Mouse (Mus musculus) kidney, adult 2 months (tissue): ENCODE data around the gene Gria1.

Experiments used
- CTCF ChIP-seq: fragments of 200-500 bp; conservative IDR thresholded peaks from 2 replicates; pipeline ENCODE4 v1.5.1; 2011; ENCODE audit warnings: low read depth, mild to moderate bottlenecking, control low read depth, low read length, moderate library complexity, mixed read lengths; ENCODE audit not compliant: insufficient read depth, insufficient read length
- POLR2A ChIP-seq: fragments of 200-500 bp; IDR thresholded peaks from one replicate; pipeline ENCODE4 v1.6.1; 2011; ENCODE audit warnings: low read depth, low read length, control low read depth

- TF ChIP-seq CTCF (no peak), POLR2A (no peak)
Measured at GRCm38 (mm10) chr11:57286119-57286518, 274.9 kb downstream of the Gria1 start.
